Mouse (Mus musculus) embryonic facial prominence, embryonic 12.5 days (tissue): Measurements from ENCODE around the gene Iqch. TPM values are rescaled to one million over a fixed set of nuclear protein-coding genes. Genes with fewer than 3 reads are reported as not detected.

Experiments
- ATAC-seq: fragments of 200-750 bp; cut with Nextera tagmentation; 2 replicates; pipeline ENCODE4 v1.8.0; 2017; ENCODE audit not compliant: insufficient number of reproducible peaks, insufficient read depth, low FRiP score, low TSS enrichment
- H3K27ac ChIP-seq: fragments of 300-500 bp; sonication (generic); 2 replicates; pipeline ENCODE4 v1.5.1; 2016; ENCODE audit warnings: mild to moderate bottlenecking
- H3K27me3 ChIP-seq: fragments of 300-500 bp; sonication (generic); 2 replicates; pipeline ENCODE4 v1.6.1; 2016; ENCODE audit warnings: mild to moderate bottlenecking, moderate library complexity
- H3K36me3 ChIP-seq: fragments of 300-500 bp; sonication (generic); 2 replicates; pipeline ENCODE4 v1.6.1; 2016; ENCODE audit warnings: mild to moderate bottlenecking
- H3K4me1 ChIP-seq: fragments of 300-500 bp; sonication (generic); 2 replicates; pipeline ENCODE4 v1.6.1; 2016
- H3K4me2 ChIP-seq: fragments of 300-500 bp; sonication (generic); replicated peaks from 2 replicates; pipeline ENCODE4 v1.6.1; 2016; ENCODE audit warnings: mild to moderate bottlenecking, moderate library complexity
- H3K4me3 ChIP-seq: fragments of 300-500 bp; sonication (generic); 2 replicates; pipeline ENCODE4 v1.5.1; 2016; ENCODE audit warnings: mild to moderate bottlenecking
- H3K9ac ChIP-seq: fragments of 300-500 bp; sonication (generic); 2 replicates; pipeline ENCODE4 v1.6.1; 2016; ENCODE audit warnings: mild to moderate bottlenecking, moderate library complexity
- H3K9me3 ChIP-seq: fragments of 300-500 bp; sonication (generic); 2 replicates; pipeline ENCODE4 v1.6.1; 2016; ENCODE audit warnings: mild to moderate bottlenecking, moderate library complexity
- WGBS: fragments of 180-500 bp; shearing (Covaris S2); methylation state at CpG from one replicate; pipeline ENCODE4 v1.1.7; 2016; 5-methylcytosine and 5-hydroxymethylcytosine counted together
- polyA plus RNA-seq: library from polyadenylated mRNA; unstranded; fragments of >200 nt; fragmentation: Nextera tagmentation; extraction: Ambion mirVana; gene quantifications from 2 replicates; pipeline ENCODE4 v1.2.1, GENCODE M21; 2016

Gene Iqch
- polyA plus RNA-seq, 1 experiment from 2014 or later, result 0.08 TPM

DNA sequence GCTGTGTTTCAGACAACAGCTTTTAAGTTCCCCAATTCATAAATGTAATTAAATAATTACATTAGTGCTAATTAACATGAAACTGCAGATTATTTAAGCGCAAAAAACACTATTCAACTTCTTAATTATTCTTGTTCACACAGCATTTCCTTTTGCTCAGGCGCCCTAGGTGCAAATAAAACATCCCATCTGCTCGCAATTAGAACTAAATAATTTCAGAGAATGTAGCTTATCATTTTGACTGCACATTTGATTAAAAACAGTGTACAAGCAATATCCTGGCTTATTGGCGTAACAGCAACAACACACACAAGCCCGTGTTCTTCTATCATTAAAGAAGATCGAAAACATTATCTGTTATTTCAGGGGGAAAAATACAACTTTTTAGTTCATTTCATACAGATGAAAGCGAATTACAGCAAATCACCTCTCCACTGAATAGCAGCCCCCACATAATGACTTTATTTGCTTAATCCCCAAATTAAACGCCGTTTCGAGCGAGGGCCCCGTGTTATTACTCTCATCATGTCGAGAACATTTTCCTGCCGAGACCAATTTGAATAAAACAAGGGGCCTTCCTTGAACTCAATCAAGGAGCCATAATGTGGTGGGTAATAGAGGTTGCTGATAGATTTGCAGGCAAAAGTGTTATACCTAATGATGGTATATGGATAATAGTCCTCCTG is 78.9 kb downstream of the Iqch start:
- Histone ChIP-seq H3K27me3 (no peaks in the 10 kb centered on the region), H3K4me3 (no peak overlapping the region), H3K4me1 (no peaks in the 10 kb centered on the region), H3K9me3 (no peaks in the 10 kb centered on the region), H3K4me2 (no peak overlapping the region), H3K27ac (no peak overlapping the region), H3K9ac (no peak overlapping the region), H3K36me3 (no peaks in the 10 kb centered on the region)
- WGBS, result 62% methylated on average over 14 of the region's 14 CpGs
- ATAC-seq, result no peak

DNA sequence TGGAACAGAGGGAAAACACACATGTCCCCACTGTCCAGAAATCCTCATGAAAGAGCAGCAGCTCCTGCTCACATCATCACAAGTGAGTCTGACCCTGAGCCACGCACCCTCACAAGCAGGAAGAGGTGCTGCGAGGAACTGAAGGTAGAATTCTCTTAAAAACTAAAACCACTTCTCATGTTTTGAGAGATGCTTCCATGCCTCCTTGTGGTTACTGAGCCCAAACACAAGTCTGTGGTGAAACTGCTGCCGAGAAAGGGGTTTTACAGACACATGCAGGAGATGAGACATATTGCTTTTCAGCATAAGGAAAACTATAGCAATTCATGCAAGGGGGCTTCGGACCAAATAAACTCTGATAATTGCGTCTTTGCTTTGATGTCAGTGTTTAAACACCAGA is 89.4 kb downstream of the Iqch start:
- Histone ChIP-seq H3K4me2 (no peak overlapping the region), H3K4me3 (no peak overlapping the region), H3K36me3 (no peaks in the 10 kb centered on the region), H3K4me1 (0 out of 2 replicates have a peak, but pooled peaks cover 3% of the 10 kb centered on the region), H3K27me3 (0 out of 2 replicates have a peak, but pooled peaks cover 4% of the 10 kb centered on the region), H3K9ac (no peak overlapping the region), H3K9me3 (no peaks in the 10 kb centered on the region), H3K27ac (no peak overlapping the region)
- WGBS, result 70% methylated on average over 5 of the region's 5 CpGs
- ATAC-seq, result no peak

DNA sequence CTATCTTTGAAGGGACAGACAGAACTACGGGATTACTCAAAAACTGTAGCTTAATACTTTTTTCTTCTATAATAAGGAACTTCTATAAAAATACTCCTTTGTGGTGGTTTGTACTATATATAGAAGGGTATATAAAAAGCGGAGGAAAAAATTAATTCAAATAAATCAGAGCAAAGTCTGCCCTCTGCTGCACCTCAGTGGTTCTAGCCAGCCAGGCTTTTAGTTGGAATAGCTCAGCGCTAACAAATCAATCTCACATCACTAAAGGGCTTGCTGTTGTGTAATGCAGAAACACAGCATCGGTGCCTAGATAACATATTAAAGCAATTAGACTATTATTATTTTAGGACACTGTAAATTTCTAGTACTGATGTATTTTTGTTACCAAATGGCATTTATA is 91.3 kb downstream of the Iqch start:
- H3K9me3 ChIP-seq, result no peaks in the 10 kb centered on the region
- 84% methylated on average over 4 of the region's 4 CpGs for WGBS
- no peak overlapping the region for H3K4me2 ChIP-seq
- H3K27me3 ChIP-seq, result peaks cover 9% of the 10 kb centered on the region; the same call in 1 of the 2 replicates
- ATAC-seq, result no peak
- H3K4me3 ChIP-seq, result no peak overlapping the region
- H3K4me1 ChIP-seq, result 0 out of 2 replicates have a peak, but pooled peaks cover 3% of the 10 kb centered on the region
- no peak overlapping the region for H3K27ac ChIP-seq
- H3K36me3 ChIP-seq, result no peaks in the 10 kb centered on the region
- H3K9ac ChIP-seq, result no peak overlapping the region

DNA sequence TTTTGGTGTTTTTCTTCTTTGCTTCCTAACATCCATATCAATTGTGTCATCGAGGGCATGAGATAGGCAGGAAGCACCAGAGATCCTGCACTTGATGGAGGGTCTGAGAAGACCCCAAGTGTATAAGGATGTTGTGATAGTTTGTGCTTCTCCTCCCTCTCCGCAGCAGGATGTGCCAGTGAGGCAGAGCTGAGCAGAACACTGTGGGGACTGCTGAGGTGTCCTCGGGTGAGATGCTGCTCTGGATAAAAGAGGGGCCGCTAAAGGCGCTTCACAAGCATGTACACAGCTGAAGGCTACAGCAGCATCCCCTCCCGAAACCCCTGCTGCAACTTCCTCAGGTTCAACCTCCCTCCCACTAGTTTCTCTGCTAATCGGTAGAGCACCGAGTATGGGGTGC is 95.2 kb downstream of the Iqch start:
- H3K4me1 ChIP-seq, result no peaks in the 10 kb centered on the region
- 67% methylated on average over 8 of the region's 8 CpGs for WGBS
- H3K36me3 ChIP-seq, result no peaks in the 10 kb centered on the region
- no peak overlapping the region for H3K4me3 ChIP-seq
- no peak overlapping the region for H3K9ac ChIP-seq
- no peak for ATAC-seq
- H3K4me2 ChIP-seq, result no peak overlapping the region
- no peak overlapping the region for H3K27ac ChIP-seq
- peaks cover 9% of the 10 kb centered on the region; the same call in 1 of the 2 replicates for H3K27me3 ChIP-seq
- H3K9me3 ChIP-seq, result no peaks in the 10 kb centered on the region

DNA sequence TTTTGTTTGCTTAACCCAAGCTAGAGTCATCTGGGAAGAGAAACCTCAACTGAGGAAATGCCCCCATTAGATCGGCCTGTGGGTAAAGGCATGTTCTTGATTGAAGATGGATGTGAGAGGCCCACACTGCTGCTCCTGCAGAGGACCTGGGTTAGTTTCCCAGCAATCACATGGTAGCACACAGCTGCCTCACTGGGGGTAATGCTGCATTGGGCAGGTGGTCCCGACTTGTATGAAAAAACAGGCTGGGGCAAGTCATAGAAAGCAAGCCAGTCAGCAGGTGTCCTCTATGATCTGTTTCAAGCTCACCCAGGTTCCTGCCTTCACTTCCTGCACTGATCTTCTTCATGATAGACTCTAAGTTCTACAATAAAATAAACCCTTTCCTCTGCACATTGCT is 98.4 kb downstream of the Iqch start:
- Histone ChIP-seq H3K27ac (no peak overlapping the region), H3K36me3 (no peaks in the 10 kb centered on the region), H3K9me3 (no peaks in the 10 kb centered on the region), H3K4me3 (no peak overlapping the region), H3K9ac (no peak overlapping the region), H3K4me2 (no peak overlapping the region), H3K4me1 (no peaks in the 10 kb centered on the region), H3K27me3 (peaks cover 5% of the 10 kb centered on the region; the same call in 1 of the 2 replicates)
- ATAC-seq, result no peak
- 71% methylated on average over 2 of the region's 2 CpGs for WGBS

DNA sequence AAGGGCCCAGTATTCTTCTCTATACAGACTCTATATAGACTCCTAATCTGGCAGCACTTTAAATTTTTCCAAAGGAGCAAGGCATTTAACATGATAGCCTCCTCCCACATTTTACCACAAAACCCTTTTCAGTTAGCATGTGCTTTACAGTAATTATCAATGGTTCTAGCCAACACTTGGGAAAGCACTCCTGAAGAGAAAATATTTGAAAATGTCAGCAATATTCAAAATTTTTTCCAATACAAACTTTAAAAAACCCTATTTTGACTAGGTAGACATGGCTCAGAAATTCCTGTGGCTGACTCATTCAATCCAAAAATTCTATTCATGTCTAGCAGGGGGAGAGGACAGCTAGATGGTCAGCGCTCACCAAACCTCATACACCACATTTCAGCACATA is 100.8 kb downstream of the Iqch start:
- Histone ChIP-seq H3K27me3 (peaks cover 1% of the 10 kb centered on the region; the same call in 1 of the 2 replicates), H3K9me3 (no peaks in the 10 kb centered on the region), H3K36me3 (no peaks in the 10 kb centered on the region), H3K4me3 (no peak overlapping the region), H3K4me1 (no peaks in the 10 kb centered on the region), H3K27ac (no peak overlapping the region), H3K9ac (no peak overlapping the region), H3K4me2 (no peak overlapping the region)
- 95% methylated on average over 1 of the region's 1 CpGs for WGBS
- ATAC-seq, result no peak

DNA sequence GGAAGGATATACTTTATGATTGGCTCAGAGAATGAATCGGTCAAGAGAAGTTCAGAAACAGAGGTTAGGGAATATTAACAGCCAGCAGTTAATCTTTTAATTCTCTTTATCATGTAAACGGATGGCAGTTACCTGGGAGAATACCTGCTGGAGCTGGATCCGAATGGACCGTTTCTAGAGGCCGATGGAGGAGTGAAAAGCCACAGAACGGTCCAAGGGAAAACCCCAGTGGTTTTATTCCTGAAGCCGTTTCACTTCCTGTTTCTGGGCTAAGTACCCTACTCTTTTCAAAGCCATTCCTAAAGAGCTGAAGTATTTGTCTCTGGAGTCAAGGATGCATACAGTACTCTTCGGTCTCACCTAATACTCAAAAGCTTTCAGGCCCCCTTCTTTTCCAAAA is 102.4 kb downstream of the Iqch start:
- WGBS, result 79% methylated on average over 8 of the region's 8 CpGs
- Histone ChIP-seq H3K4me1 (no peaks in the 10 kb centered on the region), H3K27ac (no peak overlapping the region)

DNA sequence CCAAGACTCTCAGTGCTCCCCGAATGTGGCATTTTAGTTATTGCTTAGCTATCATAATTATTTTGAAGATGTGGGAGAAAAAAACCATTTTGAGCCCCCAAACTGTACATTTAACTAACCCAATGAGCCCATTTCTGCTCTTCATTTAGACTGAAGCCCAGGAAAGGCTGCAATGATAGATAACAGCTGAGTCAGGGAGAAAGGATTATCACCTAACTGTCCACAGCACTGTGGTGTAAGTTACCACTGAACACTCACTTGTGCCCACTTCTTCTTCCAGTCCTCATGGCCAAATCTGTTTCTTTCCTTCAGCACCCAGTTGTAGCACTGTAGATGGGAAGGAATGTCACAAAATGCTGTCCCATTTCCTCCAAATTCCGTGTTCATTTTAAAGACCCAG is 106.5 kb downstream of the Iqch start:
- H3K27me3 ChIP-seq, result no peaks in the 10 kb centered on the region; the same call in 1 of the 2 replicates
- 79% methylated on average over 2 of the region's 2 CpGs for WGBS
- no peak overlapping the region for H3K27ac ChIP-seq
- no peaks in the 10 kb centered on the region for H3K36me3 ChIP-seq
- H3K4me3 ChIP-seq, result no peak overlapping the region
- no peaks in the 10 kb centered on the region for H3K4me1 ChIP-seq
- no peak for ATAC-seq
- no peak overlapping the region for H3K9ac ChIP-seq
- no peak overlapping the region for H3K4me2 ChIP-seq
- H3K9me3 ChIP-seq, result no peaks in the 10 kb centered on the region

More for the DNA sequence above, 102.4 kb downstream of the Iqch start:
- H3K27me3 ChIP-seq, result no peaks in the 10 kb centered on the region
- H3K4me2 ChIP-seq, result no peak overlapping the region
- H3K9ac ChIP-seq, result no peak overlapping the region
- H3K4me3 ChIP-seq, result no peak overlapping the region
- ATAC-seq, result no peak
- no peaks in the 10 kb centered on the region for H3K9me3 ChIP-seq
- no peaks in the 10 kb centered on the region for H3K36me3 ChIP-seq

DNA sequence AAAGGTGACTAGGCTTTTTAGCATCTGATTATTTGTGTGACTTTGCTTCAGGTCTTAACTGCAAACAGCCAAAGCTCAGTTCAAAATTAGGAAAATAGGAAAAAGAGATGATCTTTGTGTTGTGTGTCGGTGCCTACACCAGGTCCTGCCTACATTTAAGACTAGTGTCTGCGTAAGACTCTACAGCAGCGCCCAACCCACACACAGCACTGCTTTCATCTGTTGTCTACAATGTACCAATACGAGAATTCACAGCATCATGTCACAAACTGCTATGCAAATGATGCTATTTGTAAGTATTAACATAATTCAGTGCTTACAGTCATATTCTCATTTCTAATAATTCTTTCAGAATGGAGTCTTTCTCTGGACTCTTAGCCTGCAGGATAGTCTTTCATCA is 108.5 kb downstream of the Iqch start:
- H3K4me1 ChIP-seq, result no peaks in the 10 kb centered on the region
- H3K4me2 ChIP-seq, result no peak overlapping the region
- 89% methylated on average over 4 of the region's 4 CpGs for WGBS
- H3K4me3 ChIP-seq, result no peak overlapping the region
- peaks cover 4% of the 10 kb centered on the region; the same call in 1 of the 2 replicates for H3K27me3 ChIP-seq
- H3K27ac ChIP-seq, result no peak overlapping the region
- ATAC-seq, result no peak
- no peaks in the 10 kb centered on the region for H3K9me3 ChIP-seq
- H3K9ac ChIP-seq, result no peak overlapping the region
- no peaks in the 10 kb centered on the region for H3K36me3 ChIP-seq

DNA sequence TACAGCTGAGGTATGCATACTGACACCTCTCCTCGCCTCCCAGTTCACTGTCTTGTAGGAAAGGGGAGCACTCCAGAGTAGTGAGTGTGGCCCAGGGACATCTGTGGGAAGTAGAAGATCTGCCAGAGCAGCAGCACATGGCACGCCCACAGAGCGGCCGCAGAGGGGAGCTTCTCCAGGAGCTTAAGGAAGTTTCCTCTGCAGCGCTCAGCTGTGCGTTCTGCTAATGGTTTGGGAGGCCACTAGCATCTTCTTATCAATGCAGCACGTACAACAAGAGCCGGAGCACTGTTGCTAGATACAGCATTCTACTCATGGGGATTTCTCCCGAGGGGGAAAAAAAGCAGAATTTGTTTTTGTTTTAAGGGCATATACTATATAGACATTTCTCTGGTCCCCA is 110.0 kb downstream of the Iqch start:
- 26% methylated on average over 9 of the region's 9 CpGs for WGBS
- Histone ChIP-seq H3K4me1 (no peaks in the 10 kb centered on the region), H3K9ac (no peak overlapping the region), H3K4me2 (no peak overlapping the region), H3K27ac (no peak overlapping the region), H3K4me3 (no peak overlapping the region), H3K9me3 (no peaks in the 10 kb centered on the region), H3K27me3 (peaks cover 4% of the 10 kb centered on the region; the same call in 1 of the 2 replicates), H3K36me3 (no peaks in the 10 kb centered on the region)
- ATAC-seq, result no peak

DNA sequence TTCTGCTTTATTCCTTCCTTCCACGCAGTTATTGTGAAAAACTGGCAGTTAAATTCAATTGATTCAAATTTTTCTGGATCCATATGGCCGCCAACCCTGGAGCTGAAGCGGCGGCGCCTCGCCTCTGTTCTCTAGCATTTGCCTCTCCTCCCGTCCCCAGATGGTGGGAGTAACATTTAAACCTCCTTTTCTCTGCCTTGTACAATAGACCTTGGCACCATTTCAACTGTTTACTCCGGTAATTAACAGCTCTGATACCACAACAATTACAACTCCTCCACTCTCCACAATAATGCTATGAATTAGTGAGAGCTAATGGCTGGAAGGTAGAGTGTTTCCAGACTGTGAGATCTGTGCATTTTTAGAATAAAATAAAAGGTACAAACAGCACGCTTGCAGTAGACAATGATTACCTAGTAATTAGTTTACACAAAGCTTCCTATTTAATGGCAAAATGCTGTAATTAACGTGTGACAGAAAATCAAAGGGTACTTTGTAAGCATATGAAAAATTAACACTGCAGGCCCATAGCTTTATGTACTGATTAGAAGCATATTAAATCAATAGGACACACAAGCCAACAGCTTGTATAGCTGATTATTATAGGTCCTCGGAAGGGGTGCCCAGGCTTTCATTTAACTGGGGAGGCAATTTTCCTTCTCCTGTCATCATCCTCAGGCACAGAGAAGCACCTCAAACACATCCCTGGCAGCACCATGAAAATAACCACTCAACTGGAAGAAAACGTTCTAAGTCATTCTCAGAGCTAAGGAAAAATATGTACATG is 111.6 kb downstream of the Iqch start:
- Histone ChIP-seq H3K4me1 (no peaks in the 10 kb centered on the region), H3K9me3 (no peaks in the 10 kb centered on the region), H3K27ac (no peak overlapping the region), H3K9ac (no peak overlapping the region), H3K36me3 (no peaks in the 10 kb centered on the region), H3K4me2 (no peak overlapping the region), H3K4me3 (no peak overlapping the region), H3K27me3 (peaks cover 4% of the 10 kb centered on the region; the same call in 1 of the 2 replicates)
- ATAC-seq, result no peak
- WGBS, result 62% methylated on average over 12 of the region's 12 CpGs

DNA sequence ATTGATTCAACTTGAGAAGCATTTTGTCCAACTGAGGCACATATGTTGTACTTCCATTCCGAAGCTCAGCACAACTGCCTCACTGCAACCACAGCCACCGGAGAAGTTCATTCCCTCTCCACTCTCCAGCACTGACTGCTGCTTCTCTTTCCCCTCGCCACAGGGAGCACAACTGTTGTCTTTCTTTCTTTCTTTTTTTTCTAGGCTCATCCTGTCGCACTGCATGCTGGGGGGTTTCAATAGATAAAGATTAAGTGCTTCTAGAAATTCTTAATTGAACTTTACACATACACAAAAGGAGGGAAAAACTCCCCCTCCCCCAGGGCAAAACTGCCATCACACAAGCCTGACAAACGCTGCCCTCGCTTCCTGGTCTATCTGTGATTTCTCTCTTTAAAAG is 113.1 kb downstream of the Iqch start:
- 44% methylated on average over 6 of the region's 6 CpGs for WGBS
- Histone ChIP-seq H3K27me3 (peaks cover 4% of the 10 kb centered on the region; the same call in 1 of the 2 replicates), H3K4me3 (no peak overlapping the region)

More for the DNA sequence above, 113.1 kb downstream of the Iqch start:
- Histone ChIP-seq H3K27ac (no peak overlapping the region), H3K36me3 (no peaks in the 10 kb centered on the region), H3K4me1 (no peaks in the 10 kb centered on the region), H3K9me3 (no peaks in the 10 kb centered on the region), H3K4me2 (no peak overlapping the region), H3K9ac (no peak overlapping the region)
- no peak for ATAC-seq
